Mouse (Mus musculus): ENCODE results near the gene Rbpms2. TPM values are rescaled to one million over a fixed set of nuclear protein-coding genes. Genes with fewer than 3 reads are reported as not detected.

Gene Rbpms2
- polyA plus RNA-seq, 1 experiment from 2014 or later: 19.3 TPM

DNA sequence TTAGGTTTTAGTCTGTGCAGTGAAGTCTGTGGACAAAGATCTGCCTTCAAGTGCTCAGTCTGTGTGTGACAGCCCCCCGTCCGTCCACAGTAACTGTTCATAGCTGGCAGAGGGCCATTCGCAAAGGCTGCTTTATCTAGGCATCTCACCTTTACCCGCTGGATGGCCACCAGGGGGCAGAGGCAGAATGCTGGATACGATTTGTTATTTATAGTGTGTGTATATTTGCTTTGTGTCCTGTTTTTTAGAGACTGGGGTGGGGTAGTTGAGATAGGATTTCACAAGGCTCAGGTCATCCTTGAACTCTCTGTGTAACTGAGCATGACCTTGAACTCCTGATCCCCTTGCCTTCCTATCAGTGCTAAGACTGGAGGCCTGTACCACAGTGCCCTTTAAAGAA is 36.6 kb downstream of the Rbpms2 start:
- 20% methylated on average over 5 of the region's 5 CpGs for WGBS
- H3K4me1 ChIP-seq: no peaks in the 10 kb centered on the region
- no peak for ATAC-seq (ENCODE audit: insufficient read depth, low FRiP score, low read depth)
- H3K9ac ChIP-seq: no peak overlapping the region
- no peaks in the 10 kb centered on the region for H3K9me3 ChIP-seq
- H3K27ac ChIP-seq: no peak overlapping the region
- H3K27me3 ChIP-seq (replicated peaks): no peaks in the 10 kb centered on the region
- H3K4me2 ChIP-seq: no peak overlapping the region
- H3K36me3 ChIP-seq: no peaks in the 10 kb centered on the region
- H3K4me3 ChIP-seq (replicated peaks): no peak overlapping the region

DNA sequence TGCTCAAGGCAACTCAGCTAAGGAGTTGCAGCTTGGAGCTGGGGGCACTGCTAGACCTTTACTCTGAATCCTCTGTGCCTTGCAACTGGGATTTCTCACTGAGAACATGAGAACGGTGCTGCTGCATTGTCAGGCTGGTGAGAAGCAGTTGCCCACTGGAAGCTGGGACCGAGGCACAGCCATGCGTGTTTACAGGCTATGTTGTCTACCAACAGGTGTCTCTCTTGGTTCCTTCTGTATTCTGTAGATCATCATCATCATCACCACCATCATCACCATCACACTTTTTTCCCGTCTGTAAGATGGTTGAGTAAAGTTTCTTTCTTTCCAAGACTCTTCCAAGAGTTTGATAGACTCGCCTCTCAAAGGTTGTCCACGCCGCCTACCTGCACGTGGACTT is 38.3 kb downstream of the Rbpms2 start, which contains the start of gene Oaz2:
Gene Oaz2, plus strand, starts transcription at position 301 of the 400 bp plus-strand sequence.
- ATAC-seq (ENCODE audit: insufficient read depth, low FRiP score, low read depth): no peak
- 91% methylated on average over 8 of the region's 8 CpGs for WGBS

GRCm38 (mm10) chr9:65671431-65671931 is 42.0 kb downstream of the Rbpms2 start:
- 52% methylated on average over 9 of the region's 9 CpGs for WGBS
- H3K9ac ChIP-seq: no peak overlapping the region
- H3K4me2 ChIP-seq: no peak overlapping the region
- no peak overlapping the region for H3K4me3 ChIP-seq (replicated peaks)
- H3K27me3 ChIP-seq (replicated peaks): no peaks in the 10 kb centered on the region
- peak; percentile 20; the same call in 1 of the 2 replicates for ATAC-seq (ENCODE audit: insufficient read depth, low FRiP score, low read depth)
- H3K4me1 ChIP-seq: no peaks in the 10 kb centered on the region
- peak overlapping the region; percentile 31; the same call in 1 of the 2 replicates for H3K27ac ChIP-seq
- H3K9me3 ChIP-seq: no peaks in the 10 kb centered on the region
- H3K36me3 ChIP-seq: no peaks in the 10 kb centered on the region

More for the DNA sequence above, 38.3 kb downstream of the Rbpms2 start, which contains the start of gene Oaz2:
- no peaks in the 10 kb centered on the region for H3K4me1 ChIP-seq
- no peak within 1 kb of the TSS for H3K27ac ChIP-seq
- H3K4me2 ChIP-seq: no peak within 1 kb of the TSS
- H3K36me3 ChIP-seq: no peaks in the 10 kb centered on the region
- no peak within 1 kb of the TSS for H3K9ac ChIP-seq
- no peak within 1 kb of the TSS for H3K4me3 ChIP-seq (replicated peaks)
- no peaks in the 10 kb centered on the region for H3K9me3 ChIP-seq
- H3K27me3 ChIP-seq (replicated peaks): no peaks in the 10 kb centered on the region

DNA sequence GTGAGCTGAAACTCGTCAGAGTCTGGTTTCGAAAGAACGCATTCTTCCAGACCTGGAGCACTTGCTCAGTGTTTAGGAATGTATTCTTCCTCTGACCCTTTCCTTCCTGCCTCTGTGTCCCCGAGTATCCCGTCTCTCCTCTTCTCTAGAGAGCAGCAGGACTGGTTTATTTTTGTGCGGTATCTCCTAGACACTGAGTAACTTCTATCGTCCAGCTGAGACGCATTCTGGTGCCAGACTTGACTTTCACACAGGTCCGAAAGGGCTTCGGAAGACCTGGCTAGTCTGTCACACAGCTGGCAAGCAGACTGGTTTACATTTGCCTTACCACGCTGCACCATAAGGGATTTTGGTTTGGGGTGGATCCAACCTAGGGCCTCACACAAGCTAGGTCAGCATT is 43.5 kb downstream of the Rbpms2 start:
- H3K4me3 ChIP-seq (replicated peaks): no peak overlapping the region
- H3K9me3 ChIP-seq: no peaks in the 10 kb centered on the region
- no peak overlapping the region for H3K9ac ChIP-seq
- peaks cover 10% of the 10 kb centered on the region; the same call in 1 of the 2 replicates for H3K4me1 ChIP-seq
- H3K4me2 ChIP-seq: no peak overlapping the region
- no peaks in the 10 kb centered on the region for H3K27me3 ChIP-seq (replicated peaks)
- WGBS: 58% methylated on average over 11 of the region's 11 CpGs
- peak overlapping the region; percentile 18; the same call in 1 of the 2 replicates for H3K27ac ChIP-seq
- no peak for ATAC-seq (ENCODE audit: insufficient read depth, low FRiP score, low read depth)
- no peaks in the 10 kb centered on the region for H3K36me3 ChIP-seq

GRCm38 (mm10) chr9:65675461-65676357 is 46.3 kb downstream of the Rbpms2 start:
- H3K36me3 ChIP-seq: no peaks in the 10 kb centered on the region
- no peak overlapping the region for H3K9ac ChIP-seq
- 46% methylated on average over 8 of the region's 8 CpGs for WGBS
- 0 out of 2 replicates have a peak, but pooled peaks have one; percentile 2 for ATAC-seq (ENCODE audit: insufficient read depth, low FRiP score, low read depth)
- H3K27me3 ChIP-seq (replicated peaks): no peaks in the 10 kb centered on the region
- H3K4me1 ChIP-seq: peaks cover 34% of the 10 kb centered on the region
- H3K9me3 ChIP-seq: no peaks in the 10 kb centered on the region
- H3K4me3 ChIP-seq (replicated peaks): peak overlapping the region; percentile 70
- peak overlapping the region; percentile 74 for H3K4me2 ChIP-seq
- H3K27ac ChIP-seq: peak overlapping the region; percentile 6; the same call in 1 of the 2 replicates

DNA sequence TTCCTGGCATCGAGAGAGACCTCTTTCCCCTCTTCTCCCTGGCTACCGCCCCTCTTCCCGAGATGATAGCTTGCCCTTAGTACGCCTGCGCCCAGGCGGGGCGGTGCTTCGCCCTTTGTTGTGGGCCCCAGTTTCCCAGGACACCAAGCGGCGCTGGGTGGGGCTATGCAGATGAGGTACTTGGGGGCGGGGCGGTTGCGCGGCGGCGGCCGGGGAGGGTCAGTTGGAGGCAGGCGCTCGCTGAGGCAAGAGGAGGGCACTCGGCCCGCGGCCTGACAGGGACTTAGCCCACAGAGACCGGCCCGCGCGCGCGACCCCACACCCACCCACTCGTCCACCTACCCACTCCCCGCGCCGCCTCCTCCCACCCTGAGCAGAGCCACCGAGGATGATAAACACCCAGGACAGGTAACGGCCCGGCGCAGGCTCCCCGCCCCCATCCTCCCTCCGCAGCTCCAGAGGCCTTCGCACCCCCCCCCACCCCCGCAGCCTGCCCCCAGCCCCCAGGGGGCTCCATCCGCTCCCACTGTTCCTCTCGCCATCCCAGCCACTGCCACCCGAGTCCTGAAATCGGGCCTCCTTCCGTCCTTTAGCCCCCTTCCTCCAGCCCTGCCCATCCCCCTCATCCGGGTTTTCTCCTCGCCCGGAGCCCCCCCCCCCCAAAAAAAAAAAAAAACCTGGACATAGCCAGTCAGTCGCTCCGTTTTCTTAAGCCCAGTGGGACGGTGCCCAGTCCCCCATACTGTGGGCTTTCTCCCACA is 47.1 kb downstream of the Rbpms2 start:
- Histone ChIP-seq H3K9me3 (no peaks in the 10 kb centered on the region), H3K4me3 (replicated peaks) (peak overlapping the region; percentile 70), H3K27ac (peak overlapping the region; percentile 44; the same call in 1 of the 2 replicates), H3K27me3 (replicated peaks) (no peaks in the 10 kb centered on the region), H3K4me1 (peaks cover 41% of the 10 kb centered on the region), H3K36me3 (no peaks in the 10 kb centered on the region), H3K4me2 (peak overlapping the region; percentile 74), H3K9ac (peak overlapping the region; percentile 52; the same call in 1 of the 2 replicates)
- ATAC-seq (ENCODE audit: insufficient read depth, low FRiP score, low read depth): peak; percentile 95
- under 1% methylated on average over 39 of the region's 51 CpGs for WGBS

DNA sequence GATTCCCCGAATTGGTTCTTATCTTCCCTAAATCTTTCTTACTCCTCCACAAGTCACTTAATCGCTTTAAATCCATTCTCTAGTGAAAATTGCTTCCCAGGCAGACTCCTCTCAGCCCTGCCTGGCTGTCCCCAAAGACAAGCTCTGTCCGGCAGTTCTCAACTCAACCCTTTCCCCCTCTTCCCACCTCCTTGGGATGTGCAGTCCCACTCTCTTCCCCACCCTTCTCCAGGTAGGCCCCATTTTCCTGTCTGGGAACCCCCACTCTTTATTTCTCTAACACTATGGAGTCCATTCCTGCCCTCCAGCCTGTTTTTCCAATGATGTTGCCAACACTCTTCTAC is 47.6 kb downstream of the Rbpms2 start:
- Histone ChIP-seq H3K9ac (peak overlapping the region; percentile 52; the same call in 1 of the 2 replicates), H3K4me2 (peak overlapping the region; percentile 74), H3K27ac (peak overlapping the region; percentile 44; the same call in 1 of the 2 replicates), H3K4me3 (replicated peaks) (peak overlapping the region; percentile 70), H3K4me1 (peaks cover 43% of the 10 kb centered on the region), H3K36me3 (no peaks in the 10 kb centered on the region), H3K27me3 (replicated peaks) (no peaks in the 10 kb centered on the region), H3K9me3 (no peaks in the 10 kb centered on the region)
- 5% methylated on average over 3 of the region's 3 CpGs for WGBS
- ATAC-seq (ENCODE audit: insufficient read depth, low FRiP score, low read depth): no peak

DNA sequence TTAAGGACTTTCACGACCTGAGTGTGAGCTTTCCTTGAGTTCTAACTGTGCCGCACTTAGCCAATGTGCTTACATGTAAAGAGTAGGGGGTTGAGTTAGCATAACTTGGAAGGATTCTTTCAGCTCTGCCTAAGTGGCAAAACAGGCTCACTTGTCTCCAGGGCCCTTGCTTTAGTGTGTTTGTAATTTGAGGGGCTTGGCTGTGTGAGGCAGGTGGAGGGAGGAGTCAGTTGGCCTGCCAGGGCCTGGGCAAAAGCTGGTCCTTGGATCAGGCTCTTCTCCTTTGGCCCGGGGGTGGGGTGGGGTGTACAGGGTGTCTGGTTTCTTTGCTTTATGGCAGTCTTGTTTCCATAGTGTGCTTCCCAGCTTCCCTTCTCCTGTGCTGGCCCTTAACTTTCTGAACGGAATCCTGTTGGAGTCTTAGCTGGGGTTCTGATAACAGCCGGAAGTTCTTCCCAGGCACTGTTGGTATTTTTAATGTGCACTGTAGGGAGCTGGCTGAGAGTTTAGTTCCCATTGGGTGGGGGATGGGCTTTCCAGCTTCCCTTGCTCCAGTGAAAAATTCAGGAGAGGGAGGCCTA is 49.8 kb downstream of the Rbpms2 start:
- ATAC-seq (ENCODE audit: insufficient read depth, low FRiP score, low read depth): no peak
- peak overlapping the region; percentile 15 for H3K4me3 ChIP-seq (replicated peaks)
- H3K4me2 ChIP-seq: peak overlapping the region; percentile 74
- WGBS: 10% methylated on average over 5 of the region's 5 CpGs
- no peaks in the 10 kb centered on the region for H3K36me3 ChIP-seq
- no peak overlapping the region for H3K9ac ChIP-seq
- H3K4me1 ChIP-seq: peaks cover 43% of the 10 kb centered on the region
- no peaks in the 10 kb centered on the region for H3K27me3 ChIP-seq (replicated peaks)
- H3K9me3 ChIP-seq: no peaks in the 10 kb centered on the region
- peak overlapping the region; percentile 87 for H3K27ac ChIP-seq

- Histone ChIP-seq H3K4me1 (peaks cover 43% of the 10 kb centered on the region), H3K4me2 (peak overlapping the region; percentile 6; the same call in 1 of the 2 replicates)
- ATAC-seq (ENCODE audit: insufficient read depth, low FRiP score, low read depth): no peak
These were observed 51.6 kb downstream of the Rbpms2 start for GRCm38 (mm10) chr9:65680938-65681633.

DNA sequence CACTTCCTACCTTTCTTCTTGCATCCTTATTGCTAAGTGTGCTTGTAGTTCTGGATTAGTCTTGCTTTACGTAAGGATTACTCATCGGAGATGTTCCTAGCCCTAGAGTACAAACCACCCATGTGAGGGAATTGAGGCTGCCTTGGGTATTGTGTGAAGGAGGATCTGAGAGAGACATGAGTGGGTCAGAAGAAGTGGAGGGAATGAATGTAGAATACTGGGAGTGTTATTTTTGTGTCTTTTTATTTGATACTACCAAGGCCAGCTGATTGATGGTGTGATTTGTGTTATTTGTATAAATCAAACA is 52.1 kb downstream of the Rbpms2 start:
- H3K27ac ChIP-seq: no peak overlapping the region
- no peak overlapping the region for H3K9ac ChIP-seq
- no peak overlapping the region; the same call in 1 of the 2 replicates for H3K4me2 ChIP-seq
- WGBS: 66% methylated on average over 2 of the region's 2 CpGs
- H3K4me1 ChIP-seq: peaks cover 43% of the 10 kb centered on the region
- no peaks in the 10 kb centered on the region for H3K9me3 ChIP-seq
- ATAC-seq (ENCODE audit: insufficient read depth, low FRiP score, low read depth): no peak
- no peaks in the 10 kb centered on the region for H3K36me3 ChIP-seq
- no peak overlapping the region for H3K4me3 ChIP-seq (replicated peaks)
- H3K27me3 ChIP-seq (replicated peaks): no peaks in the 10 kb centered on the region

More at GRCm38 (mm10) chr9:65680938-65681633, 51.6 kb downstream of the Rbpms2 start:
- Histone ChIP-seq H3K9me3 (no peaks in the 10 kb centered on the region), H3K36me3 (no peaks in the 10 kb centered on the region), H3K27me3 (replicated peaks) (no peaks in the 10 kb centered on the region), H3K9ac (no peak overlapping the region), H3K4me3 (replicated peaks) (no peak overlapping the region), H3K27ac (peak overlapping the region; percentile 49; the same call in 1 of the 2 replicates)
- 55% methylated on average over 4 of the region's 4 CpGs for WGBS

DNA sequence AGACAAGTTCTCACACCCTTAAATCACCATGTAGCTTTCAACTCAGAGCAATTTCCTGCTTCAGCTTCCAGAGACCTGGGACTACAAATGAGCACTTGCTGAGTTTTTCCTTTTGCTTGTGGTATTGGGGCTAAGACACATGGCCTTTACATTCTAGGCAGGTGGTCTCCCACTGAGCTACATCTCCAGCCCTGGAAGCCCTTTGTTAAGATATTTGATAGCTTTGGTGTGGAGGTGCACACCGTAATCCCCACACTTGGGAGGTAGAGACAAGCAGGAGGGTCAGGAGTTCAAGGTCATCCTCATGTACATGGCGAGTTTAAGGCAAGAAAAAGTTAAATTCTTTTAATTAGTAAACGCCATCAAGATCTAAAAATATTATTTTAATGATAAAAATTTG is 52.7 kb downstream of the Rbpms2 start:
- ATAC-seq (ENCODE audit: insufficient read depth, low FRiP score, low read depth): no peak
- Histone ChIP-seq H3K4me3 (replicated peaks) (no peak overlapping the region), H3K9me3 (no peaks in the 10 kb centered on the region), H3K27me3 (replicated peaks) (no peaks in the 10 kb centered on the region), H3K9ac (no peak overlapping the region), H3K4me1 (peaks cover 40% of the 10 kb centered on the region), H3K36me3 (no peaks in the 10 kb centered on the region), H3K27ac (no peak overlapping the region), H3K4me2 (no peak overlapping the region)
- WGBS: 77% methylated on average over 3 of the region's 3 CpGs

Data from stomach, embryonic 15.5 days (tissue).